Mouse (Mus musculus): ENCODE measurements around the gene Zbtb45. TPM values are rescaled to one million over a fixed set of nuclear protein-coding genes. Genes with fewer than 3 reads are reported as not detected.
A peak's percentile ranks its signal among the peaks of the same experiment; 100 is the strongest.

Gene Zbtb45
- polyA plus RNA-seq, 1 experiment from 2014 or later = 15.1 TPM

DNA sequence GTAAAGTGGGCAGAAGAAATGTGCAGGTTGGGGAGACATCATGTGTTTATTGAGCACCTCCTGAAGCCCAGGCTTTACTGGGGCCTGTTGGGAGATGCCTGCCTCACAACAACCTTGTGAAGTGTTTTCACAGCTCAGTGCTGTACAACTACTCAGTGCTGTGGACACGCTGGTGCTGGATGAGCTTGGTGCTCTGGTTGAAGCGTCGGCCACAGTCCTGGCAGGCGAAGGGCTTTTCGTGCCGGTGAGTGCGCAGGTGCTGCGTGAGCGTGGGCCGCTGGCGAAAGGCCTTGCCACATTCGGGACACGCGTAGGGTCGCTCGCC, 33.2 kb upstream of the Zbtb45 start:
- Histone ChIP-seq H3K9ac (0 out of 2 replicates have a peak overlapping the region, but pooled peaks have one; percentile 81), H3K36me3 (0 out of 2 replicates have a peak, but pooled peaks cover 6% of the 10 kb centered on the region), H3K4me1 (peaks cover 26% of the 10 kb centered on the region), H3K27me3 (replicated peaks) (peaks cover 52% of the 10 kb centered on the region), H3K27ac (replicated peaks) (no peak overlapping the region), H3K4me2 (peak overlapping the region; percentile 96), H3K4me3 (peak overlapping the region; percentile 60), H3K9me3 (peaks cover 9% of the 10 kb centered on the region; the same call in 1 of the 2 replicates)
- 37% methylated on average over 16 of the region's 16 CpGs for WGBS
- ATAC-seq (ENCODE audit: extremely low read depth, insufficient number of reproducible peaks, low FRiP score, low TSS enrichment) = no peak

- no peak overlapping the region for H3K27ac ChIP-seq (replicated peaks)
- no peak overlapping the region for H3K4me3 ChIP-seq
- peaks cover 52% of the 10 kb centered on the region for H3K27me3 ChIP-seq (replicated peaks)
- no peak overlapping the region for H3K9ac ChIP-seq
- H3K4me2 ChIP-seq = no peak overlapping the region
- H3K36me3 ChIP-seq = 0 out of 2 replicates have a peak, but pooled peaks cover 6% of the 10 kb centered on the region
- peaks cover 26% of the 10 kb centered on the region for H3K4me1 ChIP-seq
- WGBS = 57% methylated on average over 6 of the region's 6 CpGs
- no peak for ATAC-seq (ENCODE audit: extremely low read depth, insufficient number of reproducible peaks, low FRiP score, low TSS enrichment)
- peaks cover 9% of the 10 kb centered on the region; the same call in 1 of the 2 replicates for H3K9me3 ChIP-seq
Measured at GRCm38 (mm10) chr7:13042511-13042910, 32.7 kb upstream of the Zbtb45 start.

GRCm38 (mm10) chr7:13041256-13041655, 31.4 kb upstream of the Zbtb45 start:
- ATAC-seq (ENCODE audit: extremely low read depth, insufficient number of reproducible peaks, low FRiP score, low TSS enrichment) = no peak

DNA sequence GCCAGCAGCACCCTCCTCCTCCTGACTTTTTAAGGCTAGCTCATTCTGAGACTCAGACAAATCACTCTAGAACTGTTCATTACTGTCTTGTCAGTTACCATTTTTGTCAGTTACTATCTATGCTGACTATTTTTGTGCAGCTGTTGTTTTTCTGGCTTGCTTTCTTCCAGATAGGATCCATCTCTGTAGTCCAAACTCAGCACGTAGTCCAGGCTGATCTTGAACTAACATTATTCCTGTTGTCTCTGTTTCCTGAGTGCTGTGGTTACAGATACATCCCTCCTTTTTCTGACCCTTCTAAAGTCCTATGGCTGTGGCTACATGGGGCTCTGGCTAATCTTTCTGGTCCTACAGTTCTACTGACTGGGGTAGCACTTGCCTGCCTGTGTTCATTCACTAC, 29.3 kb upstream of the Zbtb45 start:
- peaks cover 43% of the 10 kb centered on the region for H3K4me1 ChIP-seq
- peak overlapping the region; percentile 87 for H3K4me3 ChIP-seq
- ATAC-seq (ENCODE audit: extremely low read depth, insufficient number of reproducible peaks, low FRiP score, low TSS enrichment) = no peak
- peak overlapping the region; percentile 93 for H3K4me2 ChIP-seq
- peaks cover 9% of the 10 kb centered on the region; the same call in 1 of the 2 replicates for H3K9me3 ChIP-seq
- peaks cover 36% of the 10 kb centered on the region for H3K27me3 ChIP-seq (replicated peaks)
- H3K27ac ChIP-seq (replicated peaks) = peak overlapping the region; percentile 100
- WGBS = 56% methylated on average over 1 of the region's 1 CpGs
- peak overlapping the region; percentile 99 for H3K9ac ChIP-seq
- H3K36me3 ChIP-seq = peaks cover 24% of the 10 kb centered on the region

More at GRCm38 (mm10) chr7:13041256-13041655, 31.4 kb upstream of the Zbtb45 start:
- H3K9ac ChIP-seq = no peak overlapping the region
- H3K27ac ChIP-seq (replicated peaks) = no peak overlapping the region
- 46% methylated on average over 1 of the region's 1 CpGs for WGBS
- H3K36me3 ChIP-seq = peaks cover 9% of the 10 kb centered on the region
- H3K4me1 ChIP-seq = peaks cover 34% of the 10 kb centered on the region
- H3K4me2 ChIP-seq = no peak overlapping the region
- H3K27me3 ChIP-seq (replicated peaks) = peaks cover 52% of the 10 kb centered on the region
- H3K9me3 ChIP-seq = peaks cover 9% of the 10 kb centered on the region; the same call in 1 of the 2 replicates
- H3K4me3 ChIP-seq = no peak overlapping the region

GRCm38 (mm10) chr7:13038621-13039169, 28.9 kb upstream of the Zbtb45 start:
- 17% methylated on average over 15 of the region's 15 CpGs for WGBS
- Histone ChIP-seq H3K36me3 (peaks cover 25% of the 10 kb centered on the region), H3K27me3 (replicated peaks) (peaks cover 31% of the 10 kb centered on the region), H3K27ac (replicated peaks) (peak overlapping the region; percentile 100), H3K4me2 (peak overlapping the region; percentile 93), H3K9ac (peak overlapping the region; percentile 99), H3K4me3 (peak overlapping the region; percentile 87), H3K9me3 (peaks cover 9% of the 10 kb centered on the region; the same call in 1 of the 2 replicates), H3K4me1 (peaks cover 43% of the 10 kb centered on the region)
- ATAC-seq (ENCODE audit: extremely low read depth, insufficient number of reproducible peaks, low FRiP score, low TSS enrichment) = no peak

GRCm38 (mm10) chr7:13037901-13038555, 28.2 kb upstream of the Zbtb45 start, which contains the start of gene Ube2m:
Ube2m (minus strand) TSS chr7:13038275.
- H3K9me3 ChIP-seq = peaks cover 4% of the 10 kb centered on the region; the same call in 1 of the 2 replicates
- H3K27me3 ChIP-seq (replicated peaks) = peaks cover 24% of the 10 kb centered on the region
- under 1% methylated on average over 58 of the region's 65 CpGs for WGBS
- H3K27ac ChIP-seq (replicated peaks) = peak within 1 kb of the TSS; percentile 100
- H3K36me3 ChIP-seq = peaks cover 32% of the 10 kb centered on the region
- peak within 1 kb of the TSS; percentile 87 for H3K4me3 ChIP-seq
- H3K4me1 ChIP-seq = peaks cover 44% of the 10 kb centered on the region
- ATAC-seq (ENCODE audit: extremely low read depth, insufficient number of reproducible peaks, low FRiP score, low TSS enrichment) = peak; percentile 89
- H3K4me2 ChIP-seq = peak within 1 kb of the TSS; percentile 93
- H3K9ac ChIP-seq = peak within 1 kb of the TSS; percentile 99

GRCm38 (mm10) chr7:13037366-13037765, 27.5 kb upstream of the Zbtb45 start:
- peak overlapping the region; percentile 87 for H3K4me3 ChIP-seq
- ATAC-seq (ENCODE audit: extremely low read depth, insufficient number of reproducible peaks, low FRiP score, low TSS enrichment) = no peak
- H3K27ac ChIP-seq (replicated peaks) = peak overlapping the region; percentile 100
- H3K27me3 ChIP-seq (replicated peaks) = peaks cover 18% of the 10 kb centered on the region
- peaks cover 46% of the 10 kb centered on the region for H3K4me1 ChIP-seq
- peaks cover 38% of the 10 kb centered on the region for H3K36me3 ChIP-seq
- no peaks in the 10 kb centered on the region for H3K9me3 ChIP-seq
- peak overlapping the region; percentile 99 for H3K9ac ChIP-seq
- under 1% methylated on average over 31 of the region's 33 CpGs for WGBS
- peak overlapping the region; percentile 93 for H3K4me2 ChIP-seq

GRCm38 (mm10) chr7:13036806-13037205, 27.0 kb upstream of the Zbtb45 start:
- no peak for ATAC-seq (ENCODE audit: extremely low read depth, insufficient number of reproducible peaks, low FRiP score, low TSS enrichment)
- Histone ChIP-seq H3K4me2 (peak overlapping the region; percentile 93), H3K9me3 (no peaks in the 10 kb centered on the region), H3K9ac (peak overlapping the region; percentile 99), H3K4me1 (peaks cover 46% of the 10 kb centered on the region), H3K27me3 (replicated peaks) (peaks cover 12% of the 10 kb centered on the region), H3K27ac (replicated peaks) (peak overlapping the region; percentile 100), H3K36me3 (peaks cover 44% of the 10 kb centered on the region), H3K4me3 (peak overlapping the region; percentile 87)
- WGBS = 34% methylated on average over 4 of the region's 4 CpGs

GRCm38 (mm10) chr7:13035211-13035855, 25.5 kb upstream of the Zbtb45 start:
- Histone ChIP-seq H3K4me2 (peak overlapping the region; percentile 96), H3K9ac (peak overlapping the region; percentile 94), H3K4me3 (peak overlapping the region; percentile 87), H3K4me1 (peaks cover 46% of the 10 kb centered on the region), H3K27me3 (replicated peaks) (no peaks in the 10 kb centered on the region), H3K36me3 (peaks cover 53% of the 10 kb centered on the region), H3K9me3 (no peaks in the 10 kb centered on the region), H3K27ac (replicated peaks) (peak overlapping the region; percentile 93)
- WGBS = 83% methylated on average over 17 of the region's 17 CpGs
- ATAC-seq (ENCODE audit: extremely low read depth, insufficient number of reproducible peaks, low FRiP score, low TSS enrichment) = no peak

DNA sequence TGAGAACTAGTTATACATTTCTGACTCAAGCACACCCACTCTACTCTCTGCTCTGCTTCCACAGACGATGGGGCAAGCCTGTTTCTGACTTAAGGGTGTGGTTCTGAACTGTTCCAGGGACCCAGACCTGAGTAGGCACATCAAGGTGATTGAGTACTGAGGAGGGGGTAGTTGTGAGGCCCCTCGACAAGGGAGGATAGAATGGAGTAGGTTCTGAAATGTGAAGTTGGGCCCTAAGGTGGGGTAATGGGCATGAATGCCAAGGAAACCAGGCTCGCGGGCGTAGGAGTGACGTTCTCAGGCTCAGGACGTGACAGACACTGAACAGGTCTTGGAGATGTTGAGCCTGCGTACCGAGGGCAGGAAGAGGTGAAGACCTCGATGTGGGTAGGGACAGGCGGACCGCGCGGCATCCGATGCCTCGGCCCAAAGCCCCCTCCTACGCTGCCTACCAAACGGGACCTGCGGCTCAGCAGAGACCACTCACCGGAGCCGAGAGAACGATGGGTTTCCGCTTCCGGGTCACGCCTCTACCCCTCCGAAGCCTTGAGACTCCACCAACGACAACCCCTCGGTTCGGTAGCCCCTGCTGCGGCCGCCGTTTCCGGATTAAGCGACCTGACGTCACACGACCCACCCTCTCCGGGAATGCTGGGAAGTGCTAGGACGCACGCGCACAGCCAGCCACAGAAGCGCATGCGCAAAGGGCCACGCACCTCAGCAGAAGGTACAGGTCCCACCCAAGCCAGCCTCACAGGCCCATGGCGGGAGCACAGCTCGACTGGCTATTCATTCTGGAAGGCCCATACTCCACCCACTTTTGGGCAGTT, 24.5 kb upstream of the Zbtb45 start, which contains the start of gene Chmp2a:
Gene Chmp2a, minus strand, starts transcription at position 660 of the 830 bp plus-strand sequence.
- peaks cover 44% of the 10 kb centered on the region for H3K4me1 ChIP-seq
- H3K9ac ChIP-seq = peak within 1 kb of the TSS; percentile 94
- H3K27ac ChIP-seq (replicated peaks) = peak within 1 kb of the TSS; percentile 93
- H3K27me3 ChIP-seq (replicated peaks) = no peaks in the 10 kb centered on the region
- peak; percentile 74 for ATAC-seq (ENCODE audit: extremely low read depth, insufficient number of reproducible peaks, low FRiP score, low TSS enrichment)
- under 1% methylated on average over 45 of the region's 45 CpGs for WGBS
- H3K9me3 ChIP-seq = no peaks in the 10 kb centered on the region
- H3K36me3 ChIP-seq = peaks cover 63% of the 10 kb centered on the region
- peak within 1 kb of the TSS; percentile 96 for H3K4me2 ChIP-seq
- H3K4me3 ChIP-seq = peak within 1 kb of the TSS; percentile 87

All from heart, embryonic 13.5 days (tissue).